Comparison of ENCODE assay signal across 12 mouse cellular contexts in the genomic region with DNA sequence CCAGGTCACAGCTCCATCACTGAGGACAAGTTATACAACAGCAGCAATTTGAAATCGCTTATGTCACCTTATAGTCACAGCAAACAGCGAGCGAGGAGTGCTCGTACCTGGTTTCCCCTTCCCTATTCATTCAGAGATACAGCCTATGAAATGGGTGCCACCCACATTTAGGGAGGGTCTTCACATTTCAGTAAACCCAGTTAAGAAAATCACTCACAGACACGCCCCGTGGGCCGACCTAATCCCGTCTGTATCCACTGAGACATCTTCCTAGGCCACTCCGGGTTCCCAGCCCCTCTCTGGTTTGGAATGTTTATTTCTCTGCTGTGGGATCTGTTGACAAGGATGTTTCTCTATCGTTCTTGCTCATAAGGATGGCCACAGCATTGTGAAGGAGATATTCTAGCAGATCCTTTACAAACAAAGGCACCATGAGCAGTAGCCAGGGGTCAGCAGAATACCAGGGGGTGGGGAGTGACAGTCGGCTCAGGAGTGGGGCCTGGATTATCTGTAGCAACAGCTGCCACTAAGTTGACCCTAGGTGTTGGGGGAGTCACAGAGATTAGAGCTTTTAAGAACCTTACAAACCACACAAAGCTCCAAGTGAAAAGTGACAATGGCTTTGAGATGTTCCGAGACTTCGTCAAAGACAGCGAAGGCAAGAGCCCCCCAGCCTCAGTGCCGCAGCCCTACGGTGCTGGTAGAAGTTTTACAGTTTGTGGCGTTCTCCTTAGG. TPM values are rescaled to one million over a fixed set of nuclear protein-coding genes. Genes with fewer than 3 reads are reported as not detected.
DNase-seq lines count a peak whose midpoint lies in the region; ATAC-seq and TF ChIP-seq lines count a peak whose summit lies in the region.
"Had no signal": no experiment of that assay in that cellular context is flagged by ENCODE, and none has a peak within 500 bp of the region (broad histone marks: within the 10 kb centered on the region; RNA-seq: fewer than 3 reads in every experiment).

No protein-coding gene starts in this region.

- H3K9ac ChIP-seq in kidney, embryonic 15.5 days: peak overlapping the region; percentile 61; the same call in 1 of the 2 replicates
- H3K9ac ChIP-seq in midbrain, embryonic 15.5 days: peak overlapping the region; percentile 75; the same call in 1 of the 2 replicates

- peaks cover 3% of the 10 kb centered on the region; the same call in 1 of the 2 replicates for H3K36me3 ChIP-seq in kidney, embryonic 15.5 days
- H3K36me3 ChIP-seq in hindbrain, embryonic 10.5 days: peaks cover 17% of the 10 kb centered on the region
- no peaks in the 10 kb centered on the region for H3K36me3 ChIP-seq in midbrain, embryonic 15.5 days (replicated peaks)

- DNase-seq in kidney, adult 11 months: no peak
- DNase-seq in hindbrain, embryonic 10.5 days (ENCODE audit: low spot score): no peak
- DNase-seq in spleen, postnatal 36 days (ENCODE audit: low spot score in 2 of 2): no peak
- no peak for DNase-seq in adrenal gland, postnatal 25 days
- DNase-seq: adrenal gland, adult 2 months; gastrocnemius, postnatal 10 days; right cerebral cortex, postnatal 25 days had no signal

- H3K27me3 ChIP-seq in kidney, embryonic 15.5 days: no peaks in the 10 kb centered on the region
- no peaks in the 10 kb centered on the region for H3K27me3 ChIP-seq in hindbrain, embryonic 10.5 days (ENCODE audit: insufficient read depth, poor library complexity, severe bottlenecking)
- H3K27me3 ChIP-seq in midbrain, embryonic 15.5 days (replicated peaks): no peaks in the 10 kb centered on the region

- peaks cover 18% of the 10 kb centered on the region for H3K4me1 ChIP-seq in kidney, embryonic 15.5 days
- no peaks in the 10 kb centered on the region for H3K4me1 ChIP-seq in cortical plate, adult 2 months (ENCODE audit: control insufficient read depth, insufficient read depth, low read length)
- peaks cover 36% of the 10 kb centered on the region for H3K4me1 ChIP-seq in hindbrain, embryonic 10.5 days (replicated peaks)
- H3K4me1 ChIP-seq in midbrain, embryonic 15.5 days: peaks cover 22% of the 10 kb centered on the region

- TF ChIP-seq CTCF in cortical plate, adult 2 months (IDR thresholded peaks at IDR 0.05; ENCODE audit: extremely low read depth, insufficient read depth, low read length): no peak

- no peak for TF ChIP-seq POLR2A in cortical plate, adult 2 months (IDR thresholded peaks at IDR 0.05; ENCODE audit: extremely low read depth, insufficient read depth, low read length)

- H3K4me3 ChIP-seq in kidney, embryonic 15.5 days (replicated peaks): no peak overlapping the region
- H3K4me3 ChIP-seq in cortical plate, adult 2 months (ENCODE audit: insufficient read depth, low read length): peak overlapping the region; percentile 78; the same call in 1 of the 2 replicates
- peak overlapping the region; percentile 68 for H3K4me3 ChIP-seq in hindbrain, embryonic 10.5 days
- H3K4me3 ChIP-seq in midbrain, embryonic 15.5 days: peak overlapping the region; percentile 75

- no peak overlapping the region for H3K27ac ChIP-seq in kidney, embryonic 15.5 days
- H3K27ac ChIP-seq in cortical plate, adult 2 months (ENCODE audit: insufficient read depth, low read length): no peak overlapping the region
- peak overlapping the region; percentile 95; the same call in 1 of the 2 replicates for H3K27ac ChIP-seq in hindbrain, embryonic 10.5 days
- H3K27ac ChIP-seq in midbrain, embryonic 15.5 days: no peak overlapping the region
- H3K27ac ChIP-seq: stomach, postnatal 0 days had no signal

- peak overlapping the region; percentile 87; the same call in 1 of the 2 replicates for H3K4me2 ChIP-seq in kidney, embryonic 15.5 days
- H3K4me2 ChIP-seq in midbrain, embryonic 15.5 days: peak overlapping the region; percentile 89

- 66% methylated on average over 17 of the region's 17 CpGs for WGBS in kidney, embryonic 15.5 days
- 61% methylated on average over 17 of the region's 17 CpGs for WGBS in hindbrain, embryonic 10.5 days
- 37% methylated on average over 17 of the region's 17 CpGs for WGBS in midbrain, embryonic 15.5 days

- no peaks in the 10 kb centered on the region for H3K9me3 ChIP-seq in kidney, embryonic 15.5 days (replicated peaks)
- H3K9me3 ChIP-seq in hindbrain, embryonic 10.5 days: no peaks in the 10 kb centered on the region
- no peaks in the 10 kb centered on the region for H3K9me3 ChIP-seq in midbrain, embryonic 15.5 days

- no peak for ATAC-seq in kidney, embryonic 15.5 days (replicated peaks; ENCODE audit: low FRiP score)
- ATAC-seq in midbrain, embryonic 15.5 days (replicated peaks): no peak
- no peak for ATAC-seq in activated CD4-positive, CD25-positive, alpha-beta regulatory T cell, adult 4 months

RNA-seq across cellular contexts. Expression of a gene that starts 1.5 kb away (rescaled TPM):
- 46.5 and 51.7 TPM in 2 replicates for polyA plus RNA-seq in kidney, embryonic 15.5 days (2015; fragmentation: Nextera tagmentation; extraction: Ambion mirVana)
- polyA plus RNA-seq in cortical plate, adult 2 months (2012; rRNA removed): 58.3 and 63.6 TPM in 2 replicates
- 58.9 and 64.5 TPM in 2 replicates for polyA plus RNA-seq in hindbrain, embryonic 10.5 days (2016; fragmentation: Nextera tagmentation; extraction: Ambion mirVana)
- 56.2 and 58.9 TPM in 2 replicates for polyA plus RNA-seq in midbrain, embryonic 15.5 days (2015; fragmentation: Nextera tagmentation; extraction: Ambion mirVana)
- 10 to 100 TPM; 23.5 to 25.5 TPM for polyA plus RNA-seq in activated CD4-positive, CD25-positive, alpha-beta regulatory T cell, adult 4 months (2017; shearing (Covaris generic))
- 43.9 and 68.2 TPM in 2 replicates for total RNA-seq in adrenal gland, postnatal 25 days (2021)

RNA-seq across cellular contexts. Expression of a gene that starts 39.0 kb away (rescaled TPM):
- polyA plus RNA-seq in kidney, embryonic 15.5 days (2015; fragmentation: Nextera tagmentation; extraction: Ambion mirVana): 18.9 and 27.0 TPM in 2 replicates
- polyA plus RNA-seq in cortical plate, adult 2 months (2012; rRNA removed): 0.87 and 1.1 TPM in 2 replicates
- polyA plus RNA-seq in hindbrain, embryonic 10.5 days (2016; fragmentation: Nextera tagmentation; extraction: Ambion mirVana): 196 and 224 TPM in 2 replicates
- 34.7 and 35.7 TPM in 2 replicates for polyA plus RNA-seq in midbrain, embryonic 15.5 days (2015; fragmentation: Nextera tagmentation; extraction: Ambion mirVana)
- under 1 TPM in 1 of 2 experiments, not detected in 1; 0.25 TPM for polyA plus RNA-seq in activated CD4-positive, CD25-positive, alpha-beta regulatory T cell, adult 4 months (2017; shearing (Covaris generic))
- not detected in 2 replicates for total RNA-seq in adrenal gland, postnatal 25 days (2021)
- total RNA-seq: adrenal gland, adult 2 months had no signal

RNA-seq across cellular contexts. Expression of a gene that starts 55.0 kb away (rescaled TPM):
- 6.5 and 7.2 TPM in 2 replicates for polyA plus RNA-seq in kidney, embryonic 15.5 days (2015; fragmentation: Nextera tagmentation; extraction: Ambion mirVana)
- polyA plus RNA-seq in cortical plate, adult 2 months (2012; rRNA removed): 0.17 and 0.25 TPM in 2 replicates
- 0.51 and 1.0 TPM in 2 replicates for polyA plus RNA-seq in hindbrain, embryonic 10.5 days (2016; fragmentation: Nextera tagmentation; extraction: Ambion mirVana)
- 0.08 and 0.10 TPM in 2 replicates for polyA plus RNA-seq in midbrain, embryonic 15.5 days (2015; fragmentation: Nextera tagmentation; extraction: Ambion mirVana)
- 1 to 10 TPM in 1 of 2 experiments, under 1 TPM in 1; 0.71 to 1.8 TPM for polyA plus RNA-seq in activated CD4-positive, CD25-positive, alpha-beta regulatory T cell, adult 4 months (2017; shearing (Covaris generic))
- total RNA-seq in adrenal gland, postnatal 25 days (2021): 6.0 and 8.0 TPM in 2 replicates
